Mouse (Mus musculus): ENCODE data around the gene Gm21891. TPM values are rescaled to one million over a fixed set of nuclear protein-coding genes. Genes with fewer than 3 reads are reported as not detected.
"Not testable (repeated sequence)": the region's sequence is repeated elsewhere in the genome, so short reads cannot be mapped to it uniquely, and the experiment has no call there.

The Gm21891 gene
- not detected in 2 replicates for polyA plus RNA-seq (2016; fragmentation: Nextera tagmentation; extraction: Ambion mirVana)

DNA sequence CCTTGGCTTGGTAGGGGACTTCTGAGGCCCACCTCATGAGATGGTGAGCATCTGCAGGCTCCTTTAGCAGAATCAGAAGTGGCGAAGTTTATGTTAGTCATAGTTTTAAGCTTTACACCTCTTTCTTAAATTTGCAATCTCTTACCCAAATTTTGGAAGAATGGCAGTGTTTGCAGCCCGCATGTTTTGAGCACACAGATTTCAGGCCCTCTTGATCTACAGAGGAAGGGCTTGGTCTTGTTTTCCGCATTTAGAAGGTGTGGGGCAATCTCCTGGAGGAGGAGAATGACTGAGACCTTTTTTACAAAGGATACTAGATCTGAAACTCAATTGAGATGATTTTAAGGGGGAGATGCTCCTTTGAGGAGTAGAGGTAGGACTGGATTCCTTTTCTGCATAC lies at the start of gene Gm21891:
TSS of gene Gm21891 (minus strand) at position 101 of the 400 bp plus-strand sequence.
- DNase-seq (ENCODE audit: low spot score); H3K4me1 ChIP-seq; H3K9me3 ChIP-seq (replicated peaks); H3K4me3 ChIP-seq; H3K27me3 ChIP-seq (ENCODE audit: low read depth, poor library complexity, severe bottlenecking); H3K27ac ChIP-seq; H3K36me3 ChIP-seq: not testable (repeated sequence)
- WGBS: no CpG with 5 or more reads among the region's 3 CpGs

DNA sequence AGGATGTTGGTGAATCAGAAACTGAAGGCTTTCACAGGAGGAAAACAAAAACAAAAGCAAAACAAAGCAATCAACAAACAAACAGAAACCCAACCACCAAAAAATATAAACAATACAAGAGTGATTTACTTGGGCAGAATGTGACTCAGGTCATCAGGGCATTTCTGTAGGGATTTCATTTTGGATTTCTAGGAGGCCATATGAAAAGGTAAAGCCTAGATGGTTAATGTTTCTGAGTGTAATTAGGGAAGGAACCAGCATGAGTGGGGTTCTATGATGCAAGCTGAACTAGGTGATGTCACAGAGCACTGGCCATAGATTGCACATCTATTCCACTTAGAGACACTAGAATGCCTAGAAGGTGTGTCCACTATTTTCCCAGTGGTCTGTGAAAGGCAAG lies 28.4 kb upstream of the Gm21891 start, which contains the start of gene Gm21425:
TSS of gene Gm21425 (plus strand) at position 301 of the 400 bp plus-strand sequence.
- not testable (repeated sequence) for H3K27ac ChIP-seq; H3K36me3 ChIP-seq; H3K4me3 ChIP-seq; H3K9me3 ChIP-seq (replicated peaks); H3K27me3 ChIP-seq (ENCODE audit: low read depth, poor library complexity, severe bottlenecking); H3K4me1 ChIP-seq; DNase-seq (ENCODE audit: low spot score)

Other genes with a start within 250 kb of the Gm21891 start
- not detected in 2 replicates for gene Gm20807, start 90.6 kb downstream of the Gm21891 start, polyA plus RNA-seq (2016; fragmentation: Nextera tagmentation; extraction: Ambion mirVana)
- not detected in 2 replicates for gene Gm21425, start 28.5 kb upstream of the Gm21891 start, polyA plus RNA-seq (2016; fragmentation: Nextera tagmentation; extraction: Ambion mirVana)
- not detected in 2 replicates for gene Gm21828, start 90.4 kb upstream of the Gm21891 start, polyA plus RNA-seq (2016; fragmentation: Nextera tagmentation; extraction: Ambion mirVana)
- not detected in 2 replicates for gene Gm21440, start 118.9 kb upstream of the Gm21891 start, polyA plus RNA-seq (2016; fragmentation: Nextera tagmentation; extraction: Ambion mirVana)
- not detected in 2 replicates for gene Gm21454, start 119.0 kb upstream of the Gm21891 start, polyA plus RNA-seq (2016; fragmentation: Nextera tagmentation; extraction: Ambion mirVana)
- gene Gm21725, start 215.6 kb upstream of the Gm21891 start, polyA plus RNA-seq (2016; fragmentation: Nextera tagmentation; extraction: Ambion mirVana): not detected in 2 replicates